Mouse (Mus musculus): Measurements from ENCODE around the gene Ndel1. TPM values are rescaled to one million over a fixed set of nuclear protein-coding genes. Genes with fewer than 3 reads are reported as not detected.

The Ndel1 gene
- polyA plus RNA-seq, 2 experiments, result 21.1 to 28.1 TPM

- Histone ChIP-seq H3K27me3 (ENCODE audit: control insufficient read depth, insufficient read depth, low read length) (no peaks in the 10 kb centered on the region), H3K9me3 (ENCODE audit: control insufficient read depth, low read length) (no peaks in the 10 kb centered on the region), H3K4me2 (ENCODE audit: low read depth) (no peak overlapping the region), H3K36me3 (replicated peaks; ENCODE audit: control insufficient read depth, insufficient read depth, low read depth) (peaks cover 46% of the 10 kb centered on the region), H3K9ac (replicated peaks) (no peak overlapping the region), H3K4me3 (ENCODE audit: insufficient read depth in 1 of 2, low read depth in 2 of 2, low read length in 2 of 2) (no peak overlapping the region), H3K4me1 (replicated peaks; ENCODE audit: control insufficient read depth in 2 of 2, insufficient read depth in 2 of 2, low read length in 1 of 2) (no peaks in the 10 kb centered on the region), H3K27ac (no peak overlapping the region)
- WGBS (ENCODE audit: insufficient replicate concordance), result 86% methylated on average over 10 of the region's 10 CpGs
- ATAC-seq (ENCODE audit: insufficient read depth), result no peak
- DNase-seq (ENCODE audit: low read depth in 3 of 3, low spot score in 3 of 3), result no peak
- TF ChIP-seq CTCF (IDR thresholded peaks at IDR 0.05; ENCODE audit: low read depth), result no peak
- TF ChIP-seq EP300 (IDR thresholded peaks at IDR 0.05; ENCODE audit: low read depth), result no peak
Measured at GRCm38 (mm10) chr11:68798258-68798657, 73.4 kb downstream of the Ndel1 start.

GRCm38 (mm10) chr11:68791794-68792193, 79.9 kb downstream of the Ndel1 start:
- 69% methylated on average over 9 of the region's 9 CpGs for WGBS (ENCODE audit: insufficient replicate concordance)
- H3K4me1 ChIP-seq (replicated peaks; ENCODE audit: control insufficient read depth in 2 of 2, insufficient read depth in 2 of 2, low read length in 1 of 2), result no peaks in the 10 kb centered on the region
- H3K9ac ChIP-seq (replicated peaks), result no peak overlapping the region
- no peak for ATAC-seq (ENCODE audit: insufficient read depth)
- DNase-seq (ENCODE audit: low read depth in 3 of 3, low spot score in 3 of 3), result no peak
- no peaks in the 10 kb centered on the region for H3K27me3 ChIP-seq (ENCODE audit: control insufficient read depth, insufficient read depth, low read length)
- no peaks in the 10 kb centered on the region for H3K9me3 ChIP-seq (ENCODE audit: control insufficient read depth, low read length)
- TF ChIP-seq EP300 (IDR thresholded peaks at IDR 0.05; ENCODE audit: low read depth) (no peak), CTCF (IDR thresholded peaks at IDR 0.05; ENCODE audit: low read depth) (no peak)
- no peak overlapping the region for H3K4me3 ChIP-seq (ENCODE audit: insufficient read depth in 1 of 2, low read depth in 2 of 2, low read length in 2 of 2)
- peaks cover 35% of the 10 kb centered on the region for H3K36me3 ChIP-seq (replicated peaks; ENCODE audit: control insufficient read depth, insufficient read depth, low read depth)
- no peak overlapping the region for H3K4me2 ChIP-seq (ENCODE audit: low read depth)
- H3K27ac ChIP-seq, result no peak overlapping the region

GRCm38 (mm10) chr11:68790720-68791119, 80.9 kb downstream of the Ndel1 start:
- no peak overlapping the region for H3K4me2 ChIP-seq (ENCODE audit: low read depth)
- H3K4me1 ChIP-seq (replicated peaks; ENCODE audit: control insufficient read depth in 2 of 2, insufficient read depth in 2 of 2, low read length in 1 of 2), result no peaks in the 10 kb centered on the region
- H3K36me3 ChIP-seq (replicated peaks; ENCODE audit: control insufficient read depth, insufficient read depth, low read depth), result peaks cover 32% of the 10 kb centered on the region
- no peaks in the 10 kb centered on the region for H3K9me3 ChIP-seq (ENCODE audit: control insufficient read depth, low read length)
- no peak overlapping the region for H3K9ac ChIP-seq (replicated peaks)
- H3K27ac ChIP-seq, result no peak overlapping the region
- no peak for DNase-seq (ENCODE audit: low read depth in 3 of 3, low spot score in 3 of 3)
- H3K4me3 ChIP-seq (ENCODE audit: insufficient read depth in 1 of 2, low read depth in 2 of 2, low read length in 2 of 2), result no peak overlapping the region
- ATAC-seq (ENCODE audit: insufficient read depth), result no peak
- no peaks in the 10 kb centered on the region for H3K27me3 ChIP-seq (ENCODE audit: control insufficient read depth, insufficient read depth, low read length)
- WGBS (ENCODE audit: insufficient replicate concordance), result 77% methylated on average over 10 of the region's 10 CpGs
- no peak for TF ChIP-seq CTCF (IDR thresholded peaks at IDR 0.05; ENCODE audit: low read depth)
- no peak for TF ChIP-seq EP300 (IDR thresholded peaks at IDR 0.05; ENCODE audit: low read depth)

- TF ChIP-seq EP300 (IDR thresholded peaks at IDR 0.05; ENCODE audit: low read depth), result no peak
- TF ChIP-seq CTCF (IDR thresholded peaks at IDR 0.05; ENCODE audit: low read depth), result no peak
- H3K4me1 ChIP-seq (replicated peaks; ENCODE audit: control insufficient read depth in 2 of 2, insufficient read depth in 2 of 2, low read length in 1 of 2), result no peaks in the 10 kb centered on the region
- no peaks in the 10 kb centered on the region for H3K9me3 ChIP-seq (ENCODE audit: control insufficient read depth, low read length)
- no peak overlapping the region for H3K27ac ChIP-seq
- ATAC-seq (ENCODE audit: insufficient read depth), result no peak
- 82% methylated on average over 9 of the region's 9 CpGs for WGBS (ENCODE audit: insufficient replicate concordance)
- H3K4me3 ChIP-seq (ENCODE audit: insufficient read depth in 1 of 2, low read depth in 2 of 2, low read length in 2 of 2), result no peak overlapping the region
- no peaks in the 10 kb centered on the region for H3K27me3 ChIP-seq (ENCODE audit: control insufficient read depth, insufficient read depth, low read length)
- H3K4me2 ChIP-seq (ENCODE audit: low read depth), result no peak overlapping the region
- DNase-seq (ENCODE audit: low read depth in 3 of 3, low spot score in 3 of 3), result no peak
- H3K36me3 ChIP-seq (replicated peaks; ENCODE audit: control insufficient read depth, insufficient read depth, low read depth), result peaks cover 34% of the 10 kb centered on the region
- H3K9ac ChIP-seq (replicated peaks), result no peak overlapping the region
Measured at GRCm38 (mm10) chr11:68787222-68787621, 84.4 kb downstream of the Ndel1 start.

GRCm38 (mm10) chr11:68785813-68786212, 85.8 kb downstream of the Ndel1 start:
- H3K4me1 ChIP-seq (replicated peaks; ENCODE audit: control insufficient read depth in 2 of 2, insufficient read depth in 2 of 2, low read length in 1 of 2), result no peaks in the 10 kb centered on the region
- no peak overlapping the region for H3K4me3 ChIP-seq (ENCODE audit: insufficient read depth in 1 of 2, low read depth in 2 of 2, low read length in 2 of 2)
- ATAC-seq (ENCODE audit: insufficient read depth), result no peak
- 69% methylated on average over 8 of the region's 8 CpGs for WGBS (ENCODE audit: insufficient replicate concordance)
- peaks cover 26% of the 10 kb centered on the region for H3K36me3 ChIP-seq (replicated peaks; ENCODE audit: control insufficient read depth, insufficient read depth, low read depth)
- H3K9ac ChIP-seq (replicated peaks), result no peak overlapping the region
- H3K4me2 ChIP-seq (ENCODE audit: low read depth), result no peak overlapping the region
- no peak for TF ChIP-seq CTCF (IDR thresholded peaks at IDR 0.05; ENCODE audit: low read depth)
- no peak for TF ChIP-seq EP300 (IDR thresholded peaks at IDR 0.05; ENCODE audit: low read depth)
- no peak overlapping the region for H3K27ac ChIP-seq
- H3K9me3 ChIP-seq (ENCODE audit: control insufficient read depth, low read length), result no peaks in the 10 kb centered on the region
- H3K27me3 ChIP-seq (ENCODE audit: control insufficient read depth, insufficient read depth, low read length), result no peaks in the 10 kb centered on the region
- no peak for DNase-seq (ENCODE audit: low read depth in 3 of 3, low spot score in 3 of 3)
